Mouse (Mus musculus) right cerebral cortex, postnatal 10 days (tissue): ENCODE data around the gene Fmo3.

ENCODE experiments used
- DNase-seq, 2 experiments: peaks; one replicate each; pipeline ENCODE4 v3.0.0; 2021; ENCODE audit warnings: low spot score in 2 of 2

The Fmo3 gene

GRCm38 (mm10) chr1:162984428-162984827 is at the start of gene Fmo3:
Gene Fmo3, minus strand, starts transcription at chr1:162984528.
- DNase-seq = no peak

- DNase-seq = no peak
These were observed 38.7 kb upstream of the Fmo3 start for GRCm38 (mm10) chr1:163023075-163023474.

GRCm38 (mm10) chr1:163009220-163009619 is 24.9 kb upstream of the Fmo3 start:
- no peak for DNase-seq

GRCm38 (mm10) chr1:163003496-163003895 is 19.2 kb upstream of the Fmo3 start:
- DNase-seq = no peak

- no peak for DNase-seq
These were observed 17.0 kb upstream of the Fmo3 start for GRCm38 (mm10) chr1:163001271-163001829.

GRCm38 (mm10) chr1:162987546-162987945 is 3.2 kb upstream of the Fmo3 start:
- no peak for DNase-seq

GRCm38 (mm10) chr1:162986777-162987176 is 2.4 kb upstream of the Fmo3 start:
- no peak for DNase-seq

- DNase-seq = no peak
These were observed 1.9 kb upstream of the Fmo3 start for GRCm38 (mm10) chr1:162986121-162986748.

- DNase-seq = no peak
These were observed 20.8 kb downstream of the Fmo3 start for GRCm38 (mm10) chr1:162963556-162963955.

- no peak for DNase-seq
These were observed 26.9 kb downstream of the Fmo3 start for GRCm38 (mm10) chr1:162957422-162957821.

GRCm38 (mm10) chr1:162953079-162953478 is 31.2 kb downstream of the Fmo3 start:
- no peak for DNase-seq

- DNase-seq = no peak
These were observed 34.6 kb downstream of the Fmo3 start for GRCm38 (mm10) chr1:162949763-162950162.

- no peak for DNase-seq
These were observed 36.4 kb downstream of the Fmo3 start for GRCm38 (mm10) chr1:162947934-162948333.

GRCm38 (mm10) chr1:162946837-162947558 is 37.3 kb downstream of the Fmo3 start:
- DNase-seq = no peak

- DNase-seq = no peak
These were observed 40.6 kb downstream of the Fmo3 start for GRCm38 (mm10) chr1:162943700-162944099.

GRCm38 (mm10) chr1:162938696-162939351 is 45.5 kb downstream of the Fmo3 start:
- no peak for DNase-seq

GRCm38 (mm10) chr1:162937970-162938695 is 46.2 kb downstream of the Fmo3 start:
- DNase-seq = peak in 1 of 2 experiments; percentile 20

GRCm38 (mm10) chr1:162937415-162937814 is 46.9 kb downstream of the Fmo3 start, which contains the start of gene Fmo6:
Gene Fmo6, minus strand, starts transcription at chr1:162937515.
- no peak for DNase-seq

GRCm38 (mm10) chr1:162934374-162935012 is 49.8 kb downstream of the Fmo3 start:
- no peak for DNase-seq

- DNase-seq = no peak
These were observed 51.9 kb downstream of the Fmo3 start for GRCm38 (mm10) chr1:162932386-162932785.

- DNase-seq = no peak
These were observed 52.4 kb downstream of the Fmo3 start for GRCm38 (mm10) chr1:162931880-162932279.
